Mouse (Mus musculus) heart, postnatal 0 days (tissue): ENCODE results near the gene Crocc.

ENCODE experiments used
- CTCF ChIP-seq: IDR thresholded peaks from 2 replicates; pipeline ENCODE4 v1.5.1; 2016; ENCODE audit warnings: antibody characterized with exemption, control low read depth, low read depth
- EP300 ChIP-seq: IDR thresholded peaks from 2 replicates; pipeline ENCODE4 v1.6.1; 2016; ENCODE audit warnings: antibody characterized with exemption, low read depth

DNA sequence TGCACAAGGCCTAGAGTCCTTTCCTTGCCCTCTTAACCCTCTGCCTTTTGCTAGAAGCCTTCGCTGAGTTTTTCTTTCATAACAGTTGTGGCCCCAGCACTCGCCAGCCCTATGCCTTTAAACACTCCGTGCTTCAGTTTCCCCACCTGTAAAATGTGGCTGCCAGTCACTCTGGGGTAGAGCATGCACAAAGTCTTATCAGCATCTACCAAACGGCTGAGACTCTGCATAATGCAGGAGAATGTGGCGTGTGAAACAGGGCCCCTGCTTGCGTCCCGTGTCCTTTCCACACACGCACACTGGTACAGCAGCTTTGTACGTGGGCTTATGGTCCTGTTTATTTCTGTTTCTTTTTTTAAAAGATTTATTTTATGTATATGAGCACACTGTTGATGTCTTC, 63.5 kb downstream of the Crocc start:
- no peak for TF ChIP-seq CTCF
- no peak for TF ChIP-seq EP300
